Mouse (Mus musculus) adrenal gland, postnatal 10 days (tissue): Measurements from ENCODE around the gene Shb. TPM values are rescaled to one million over a fixed set of nuclear protein-coding genes. Genes with fewer than 3 reads are reported as not detected.

ENCODE experiments used
- DNase-seq: peaks from one replicate; pipeline ENCODE4 v3.0.0; 2021; ENCODE audit warnings: mixed read lengths
- total RNA-seq, 2 experiments: library from RNA; stranded (reverse); gene quantifications; 2 replicates each; pipeline ENCODE4 v1.2.3; 2021

The Shb gene
- total RNA-seq, 2 experiments from 2014 or later, result 40.4 to 72.5 TPM

DNA sequence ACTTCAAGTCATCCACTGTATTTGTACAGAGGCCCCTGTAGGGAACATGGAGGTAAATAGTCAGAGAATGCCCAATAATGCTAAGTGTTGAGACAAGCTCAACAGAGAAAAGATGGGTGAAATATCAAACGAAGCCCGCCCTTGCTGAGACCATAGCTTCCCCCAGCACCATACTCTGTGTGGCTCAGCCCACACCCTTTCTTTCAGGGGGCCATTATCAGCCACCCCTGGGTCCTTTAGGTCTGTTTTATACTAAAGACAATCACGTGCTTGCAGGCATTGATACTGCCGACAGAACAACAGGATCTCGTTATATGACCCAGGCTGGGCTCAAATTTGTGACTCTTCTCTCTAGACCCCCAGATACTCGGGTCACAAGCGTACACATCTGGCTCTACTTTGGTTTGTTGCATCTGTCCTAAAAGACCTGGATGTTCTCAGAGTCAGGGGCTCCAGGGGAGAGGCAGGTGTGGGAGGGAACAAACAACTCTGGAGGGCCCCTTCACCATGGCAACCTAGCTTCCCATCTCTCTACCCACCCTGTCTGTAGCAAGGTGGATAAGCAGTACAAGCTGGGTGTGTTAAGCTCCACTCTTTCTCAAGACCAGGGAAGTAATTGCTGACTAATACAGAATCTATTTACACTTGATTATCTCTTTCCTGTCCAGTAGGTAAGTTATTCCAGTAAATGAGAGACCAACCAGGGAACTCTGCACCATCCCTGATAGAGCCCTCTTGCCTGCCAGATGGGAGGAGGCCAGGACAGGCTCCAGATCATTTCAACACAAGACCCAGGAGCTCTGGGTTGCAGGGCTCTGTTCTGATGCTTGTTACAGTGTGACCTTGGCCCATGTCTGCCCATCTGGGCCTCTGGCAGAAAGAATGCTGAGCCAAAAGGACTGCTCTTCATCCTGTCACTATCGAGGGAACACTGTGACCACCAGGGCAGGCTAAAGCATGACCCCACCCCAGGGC is 48.7 kb downstream of the Shb start:
- DNase-seq, result peak; percentile 81

- no peak for DNase-seq
Measured at GRCm38 (mm10) chr4:45482271-45482670, 50.0 kb downstream of the Shb start.

DNA sequence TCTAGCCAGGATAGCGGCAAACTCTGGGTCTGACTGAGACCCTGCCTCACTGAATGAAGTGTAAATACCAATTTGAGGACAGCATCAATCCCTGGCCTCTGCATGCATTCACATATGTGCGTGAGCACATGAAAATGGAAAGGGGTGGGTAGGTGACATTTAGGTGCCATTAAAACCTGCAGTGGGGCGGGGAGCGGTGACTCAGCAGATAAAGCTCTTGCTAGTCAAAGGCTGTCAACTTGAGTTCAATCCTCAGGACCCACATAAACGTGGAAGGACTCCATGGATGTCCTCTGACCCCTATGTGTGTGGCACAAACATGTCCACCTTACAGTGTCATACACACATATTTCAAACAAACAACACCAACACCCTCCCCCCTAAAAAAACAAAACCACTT is 50.8 kb downstream of the Shb start:
- DNase-seq, result no peak

- DNase-seq, result no peak
Measured at GRCm38 (mm10) chr4:45480595-45480994, 51.7 kb downstream of the Shb start.

DNA sequence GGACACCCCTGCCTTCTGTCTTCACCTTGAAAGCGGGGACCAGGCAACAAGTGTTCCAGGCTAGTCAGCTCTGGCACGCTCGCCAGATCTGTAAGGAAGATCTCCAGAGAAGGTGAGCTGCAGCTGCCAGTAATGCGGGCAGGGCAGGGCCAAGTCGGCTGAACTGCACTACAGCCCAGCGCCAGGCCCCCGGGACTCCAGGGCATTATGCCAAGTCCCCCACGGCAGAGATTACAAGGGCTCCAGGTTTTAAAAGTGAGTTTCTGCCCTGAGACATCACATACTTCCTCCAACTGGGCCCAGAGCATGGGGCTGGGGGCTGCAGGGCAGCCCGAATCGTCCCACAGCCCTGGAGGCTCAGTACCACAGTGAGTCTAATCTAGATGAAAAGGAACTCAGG is 52.8 kb downstream of the Shb start:
- no peak for DNase-seq

- no peak for DNase-seq
Measured at GRCm38 (mm10) chr4:45478178-45478577, 54.1 kb downstream of the Shb start.

- DNase-seq, result no peak
Measured at GRCm38 (mm10) chr4:45477047-45477446, 55.2 kb downstream of the Shb start.

DNA sequence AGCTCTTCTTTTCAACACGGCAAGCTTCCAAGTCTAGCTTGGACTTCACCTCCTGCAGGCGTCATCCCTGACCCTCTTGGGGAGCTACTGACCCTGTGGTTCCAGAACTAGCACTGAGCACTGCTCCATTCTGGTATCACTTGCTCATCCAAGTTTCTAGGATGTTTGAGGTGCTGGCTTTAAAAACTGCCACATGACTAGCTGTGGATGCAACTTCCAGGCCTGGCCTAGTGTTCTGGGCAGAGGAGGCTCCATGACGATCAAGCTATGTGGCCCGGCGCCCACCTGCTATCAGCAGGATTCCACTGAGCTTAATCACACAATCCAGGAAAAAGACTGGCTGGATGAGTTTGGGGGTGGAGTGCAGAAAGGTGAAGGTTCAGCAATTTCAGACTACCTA is 57.4 kb downstream of the Shb start:
- DNase-seq, result no peak

DNA sequence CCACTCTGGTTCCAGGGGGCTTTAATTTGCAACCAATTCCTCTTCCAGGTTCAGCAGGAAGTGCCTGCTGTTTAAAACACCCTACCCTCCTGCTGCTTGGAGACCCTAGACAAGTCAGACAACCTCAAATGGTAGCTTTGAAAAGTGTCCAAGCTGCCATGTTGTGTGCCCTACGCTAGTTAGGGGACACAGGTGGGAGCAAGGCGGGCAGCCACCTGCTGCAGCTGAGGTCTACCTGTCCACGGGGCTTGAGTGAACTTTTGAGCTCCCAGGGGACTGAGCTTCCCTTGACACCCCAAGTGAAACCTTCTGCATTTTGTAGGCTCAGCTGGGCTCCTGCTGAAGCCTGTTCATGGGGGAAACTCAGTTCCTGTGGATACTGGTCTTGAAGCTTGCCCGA is 58.1 kb downstream of the Shb start:
- DNase-seq, result no peak

GRCm38 (mm10) chr4:45473129-45473528 is 59.1 kb downstream of the Shb start:
- DNase-seq, result peak; percentile 83

DNA sequence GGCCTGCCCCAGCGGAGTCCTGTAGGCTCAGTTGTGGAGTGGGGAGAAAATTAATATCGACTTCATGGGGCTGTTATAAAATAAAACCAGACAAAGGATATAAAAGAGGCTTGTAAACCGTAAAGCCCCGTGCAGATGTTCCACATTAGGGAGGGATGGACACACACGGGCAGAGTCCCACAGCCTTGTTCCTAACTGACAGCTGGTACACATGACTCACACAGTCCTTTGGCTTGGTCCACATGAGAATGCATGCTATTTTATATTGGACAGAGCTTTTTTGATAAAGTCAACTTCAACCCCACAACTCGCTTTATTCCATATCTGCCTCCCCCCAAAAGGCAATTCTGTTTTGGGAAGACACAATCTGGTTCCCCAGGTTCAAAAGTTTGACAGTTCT is 59.6 kb downstream of the Shb start:
- no peak for DNase-seq

DNA sequence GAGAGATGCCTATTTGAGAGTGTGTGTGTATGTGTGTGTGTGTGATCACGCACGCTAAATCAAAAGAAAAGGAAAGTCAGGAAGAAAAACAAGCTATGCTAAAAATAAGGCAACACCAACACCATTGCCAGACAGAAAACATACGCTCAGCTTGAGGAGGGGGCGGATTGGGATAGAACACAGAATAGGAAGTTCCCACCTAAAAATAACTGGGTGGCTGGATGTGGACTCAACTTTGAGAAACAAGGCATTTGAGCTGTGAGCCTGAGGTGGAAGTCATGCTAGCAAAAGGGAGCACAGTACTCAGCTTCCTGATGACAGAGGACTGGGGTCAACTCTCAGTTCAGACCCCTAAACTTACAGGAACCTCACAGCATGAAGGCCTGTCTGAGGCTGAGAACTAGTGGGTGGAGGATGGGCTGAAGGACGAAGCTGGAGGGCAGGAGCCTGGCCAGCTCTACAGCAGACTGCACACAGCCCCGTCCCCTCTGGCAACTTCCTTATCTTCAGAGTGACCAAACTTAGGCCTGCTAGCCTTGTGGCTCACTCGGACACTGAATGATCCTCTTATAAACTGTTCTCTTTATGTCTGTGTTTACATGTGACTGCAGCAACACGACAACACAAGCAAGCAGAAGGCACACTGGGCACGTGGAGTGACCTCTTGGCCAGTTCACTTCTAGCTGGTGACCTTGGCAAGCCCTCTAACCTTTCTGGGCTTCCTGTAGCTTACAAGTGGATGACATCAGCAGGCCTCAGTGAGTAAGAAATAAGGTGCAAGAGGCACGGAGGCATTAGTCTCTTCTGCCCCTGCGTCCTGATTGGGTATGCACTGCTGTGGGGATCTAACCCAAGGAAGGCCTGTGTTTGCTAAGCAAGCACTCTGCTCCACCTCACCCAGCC is 60.4 kb downstream of the Shb start:
- peak; percentile 63 for DNase-seq

- no peak for DNase-seq
Measured at GRCm38 (mm10) chr4:45469057-45469456, 63.2 kb downstream of the Shb start.

DNA sequence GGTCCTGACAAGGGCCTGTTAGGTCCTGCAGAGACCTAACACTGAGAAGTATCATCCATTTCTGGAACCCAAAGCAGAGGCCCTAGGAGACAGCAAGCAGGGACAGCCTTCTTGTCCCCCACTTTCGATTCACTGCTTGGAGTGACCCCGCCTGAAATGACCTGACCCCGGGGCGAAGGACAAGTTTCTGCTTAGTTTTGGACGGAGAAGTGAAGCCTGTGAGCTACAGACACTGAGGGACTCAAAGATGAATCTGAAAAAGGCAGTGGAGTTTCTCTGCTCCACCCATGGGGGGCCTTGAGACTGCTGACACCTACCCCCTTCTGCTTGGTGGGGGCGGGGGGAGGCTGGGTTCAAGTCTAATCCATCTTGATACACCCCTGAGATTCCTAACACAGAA is 63.8 kb downstream of the Shb start:
- DNase-seq, result no peak

DNA sequence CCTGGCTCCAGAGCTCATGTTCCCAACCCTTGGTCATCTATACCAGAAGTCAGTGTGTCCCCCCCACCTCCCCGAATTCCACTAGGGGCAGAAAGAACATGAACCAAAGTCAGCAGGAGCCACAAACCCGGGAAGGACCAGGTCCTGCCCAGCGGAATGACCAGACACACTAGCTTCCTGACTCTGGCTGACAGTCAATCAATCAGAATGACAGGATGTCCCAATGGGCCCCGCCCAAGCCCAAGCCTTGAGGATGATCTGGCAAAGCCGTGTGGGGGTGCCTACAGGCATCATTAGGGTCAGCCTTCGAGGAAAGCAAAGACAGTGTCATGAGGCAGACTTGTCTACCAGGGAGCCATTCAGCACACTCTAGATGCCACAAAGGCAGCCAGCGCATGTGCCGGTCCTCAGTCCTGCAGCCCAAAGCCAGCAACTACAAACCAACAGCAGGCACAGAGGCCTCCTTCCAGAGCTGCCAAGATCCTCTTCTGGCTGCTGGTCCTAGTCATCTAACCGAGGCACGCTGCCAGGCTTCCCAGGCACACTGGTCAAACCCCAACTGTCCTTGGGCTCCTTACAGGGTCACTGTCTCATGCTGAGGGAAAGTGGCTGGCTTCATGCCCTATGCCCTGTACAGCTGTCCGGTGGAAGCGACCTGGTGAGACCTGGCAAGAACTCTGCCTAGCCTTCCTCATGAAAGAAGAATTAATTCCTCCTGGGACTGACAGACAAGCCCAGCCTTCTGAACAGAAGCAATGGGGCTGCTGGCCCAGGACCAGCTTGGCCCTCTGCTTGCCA is 65.0 kb downstream of the Shb start:
- DNase-seq, result peak; percentile 92

GRCm38 (mm10) chr4:45464941-45465340 is 67.3 kb downstream of the Shb start:
- DNase-seq, result no peak

DNA sequence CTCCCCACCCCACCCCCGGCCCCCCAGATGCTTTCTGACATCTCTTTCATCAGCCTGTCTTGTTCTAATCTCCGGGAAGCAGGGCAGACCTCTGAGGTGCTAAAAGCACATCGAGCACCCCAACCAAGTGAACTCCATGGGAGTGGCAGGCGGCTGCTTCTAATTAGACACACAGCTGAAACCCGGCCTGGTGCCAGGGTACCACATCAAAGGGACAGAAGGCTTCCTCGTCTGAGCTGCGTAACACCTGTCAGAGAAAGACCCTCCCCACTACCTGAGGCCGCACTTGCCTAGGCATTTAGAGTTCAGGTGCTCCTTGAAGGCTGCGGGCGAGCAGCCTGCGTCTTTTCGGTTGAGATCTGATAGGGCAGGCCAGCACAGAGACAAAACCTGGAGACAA is 67.7 kb downstream of the Shb start:
- no peak for DNase-seq

GRCm38 (mm10) chr4:45464123-45464522 is 68.1 kb downstream of the Shb start:
- DNase-seq, result no peak

DNA sequence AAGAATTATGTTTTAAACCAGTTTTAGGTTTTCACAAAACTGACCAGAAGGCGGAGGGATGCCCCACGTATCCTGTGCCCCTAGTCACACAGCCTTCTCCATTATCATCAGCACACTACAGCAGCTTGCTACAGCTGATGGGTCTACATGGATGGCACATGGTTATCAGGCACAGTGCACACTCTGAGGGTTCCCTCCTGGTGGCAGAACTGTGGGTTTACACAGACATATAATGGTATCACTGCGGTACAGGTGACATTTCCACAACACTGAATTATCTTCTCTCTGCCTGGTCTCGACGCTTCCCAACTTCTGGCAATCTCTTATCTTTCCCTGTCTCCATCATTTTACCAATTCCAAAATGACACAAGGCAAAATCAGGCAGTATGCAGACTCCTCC is 69.6 kb downstream of the Shb start:
- no peak for DNase-seq

DNA sequence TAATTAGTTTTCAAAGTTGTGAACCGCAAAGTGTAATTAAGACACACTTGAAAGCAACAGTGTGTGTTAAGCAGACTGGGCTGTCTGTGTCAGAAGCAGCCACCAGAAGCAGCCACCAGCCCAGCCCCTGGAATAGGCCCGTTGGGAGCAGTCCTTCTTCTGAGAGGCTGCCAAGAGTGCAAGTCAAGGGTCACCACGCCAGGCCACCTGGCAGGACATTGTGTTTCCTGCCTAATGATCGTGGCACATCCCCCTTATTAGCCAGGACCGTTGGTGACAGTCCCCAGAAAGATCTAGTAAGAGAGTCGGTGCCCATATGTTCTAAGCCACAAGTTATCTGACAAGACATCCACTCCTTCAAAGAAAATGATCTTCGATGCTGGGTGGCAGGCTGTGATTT is 70.6 kb downstream of the Shb start:
- DNase-seq, result peak; percentile 75

GRCm38 (mm10) chr4:45459375-45459774 is 72.9 kb downstream of the Shb start:
- no peak for DNase-seq

DNA sequence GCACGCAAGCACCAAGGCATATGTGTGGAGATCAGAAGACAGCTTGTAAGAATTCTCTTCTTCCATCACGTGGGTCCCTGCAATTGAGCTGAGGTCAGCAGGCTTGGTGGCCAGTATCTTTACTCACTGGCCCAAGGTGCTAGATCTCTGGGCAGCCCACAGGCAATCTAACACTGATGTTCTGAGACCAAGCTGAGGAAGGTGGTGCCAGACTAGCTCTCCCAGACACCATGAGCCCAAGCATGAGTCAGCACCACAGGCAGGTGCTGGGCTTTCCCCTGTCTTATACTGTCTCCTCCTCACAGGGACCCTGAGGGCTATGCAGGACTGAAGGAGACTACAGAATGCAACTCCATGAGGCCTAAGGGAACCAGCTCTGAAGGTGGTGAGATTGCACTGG is 74.7 kb downstream of the Shb start:
- no peak for DNase-seq
